Mouse (Mus musculus) midbrain, embryonic 12.5 days (tissue): ENCODE measurements at regions not wholly inside any gene's neighbourhood (a gene's known extent, or its start where the extent isn't known, plus 50 kb on each side); places are given as distances from the start of the nearest gene placed in this dataset.

Experiments
- ATAC-seq: fragments of 200-750 bp; cut with Nextera tagmentation; 2 replicates; pipeline ENCODE4 v1.8.0; 2017; ENCODE audit warnings: low read depth, moderate TSS enrichment, moderate library complexity; ENCODE audit not compliant: low FRiP score
- H3K27ac ChIP-seq: fragments of 300-500 bp; sonication (generic); replicated peaks from 2 replicates; pipeline ENCODE4 v1.5.1; 2016; ENCODE audit warnings: mild to moderate bottlenecking
- H3K27me3 ChIP-seq: fragments of 300-500 bp; sonication (generic); 2 replicates; pipeline ENCODE4 v1.6.1; 2016; ENCODE audit warnings: mild to moderate bottlenecking
- H3K36me3 ChIP-seq: fragments of 300-500 bp; sonication (generic); 2 replicates; pipeline ENCODE4 v1.6.1; 2016
- H3K4me1 ChIP-seq: fragments of 300-500 bp; sonication (generic); 2 replicates; pipeline ENCODE4 v1.6.1; 2016
- H3K4me2 ChIP-seq: fragments of 300-500 bp; sonication (generic); replicated peaks from 2 replicates; pipeline ENCODE4 v1.6.1; 2016; ENCODE audit warnings: mild to moderate bottlenecking, moderate library complexity
- H3K4me3 ChIP-seq: fragments of 300-500 bp; sonication (generic); 2 replicates; pipeline ENCODE4 v1.5.1; 2016; ENCODE audit warnings: mild to moderate bottlenecking
- H3K9ac ChIP-seq: fragments of 300-500 bp; sonication (generic); replicated peaks from 2 replicates; pipeline ENCODE4 v1.6.1; 2016; ENCODE audit warnings: mild to moderate bottlenecking, moderate library complexity
- H3K9me3 ChIP-seq: fragments of 300-500 bp; sonication (generic); 2 replicates; pipeline ENCODE4 v1.6.1; 2016; ENCODE audit warnings: mild to moderate bottlenecking
- WGBS: fragments of 180-500 bp; shearing (Covaris S2); methylation state at CpG from one replicate; pipeline ENCODE4 v1.1.7; 2016; 5-methylcytosine and 5-hydroxymethylcytosine counted together

- H3K36me3 ChIP-seq = no peaks in the 10 kb centered on the region
- ATAC-seq = no peak
- H3K27me3 ChIP-seq = no peaks in the 10 kb centered on the region
- no peak overlapping the region for H3K4me3 ChIP-seq
- H3K4me2 ChIP-seq = no peak overlapping the region
- H3K9me3 ChIP-seq = peaks cover 4% of the 10 kb centered on the region; the same call in 1 of the 2 replicates
- WGBS = 93% methylated on average over 4 of the region's 4 CpGs
- H3K9ac ChIP-seq = no peak overlapping the region
- no peak overlapping the region for H3K27ac ChIP-seq
- H3K4me1 ChIP-seq = peaks cover 3% of the 10 kb centered on the region
Observed at GRCm38 (mm10) chr10:39214563-39214962, 51.0 kb upstream of the Ccn6 start.
